Comparison of ENCODE assay signal across 8 mouse cellular contexts in the genomic region with DNA sequence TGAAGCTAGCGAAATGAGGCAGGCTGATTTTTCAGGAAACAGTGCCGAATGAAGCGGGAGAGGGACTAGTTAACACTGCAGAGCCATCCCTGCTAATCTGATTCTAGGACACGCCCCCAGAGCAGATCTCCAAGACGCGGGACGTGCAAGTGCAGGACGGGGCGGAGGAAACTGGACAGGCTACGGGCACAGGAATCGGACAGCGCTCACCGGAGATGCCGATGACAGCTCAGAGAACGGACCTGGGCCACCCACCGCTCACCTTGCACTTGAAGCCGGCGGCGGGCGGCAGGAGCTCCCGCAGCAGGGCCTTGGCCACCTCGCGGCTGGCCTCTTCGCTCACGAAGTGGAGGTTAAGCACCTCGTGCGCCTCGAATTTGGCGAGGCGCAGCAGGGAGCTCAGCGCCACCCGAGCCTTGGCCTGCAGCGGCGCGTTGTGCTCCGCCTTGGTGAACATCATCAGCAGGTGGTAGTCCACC. TPM values are rescaled to one million over a fixed set of nuclear protein-coding genes. Genes with fewer than 3 reads are reported as not detected.
DNase-seq lines count a peak whose midpoint lies in the region; ATAC-seq and TF ChIP-seq lines count a peak whose summit lies in the region.

No protein-coding gene starts in this region.

- H3K4me2 ChIP-seq in embryonic facial prominence, embryonic 13.5 days = peak overlapping the region; percentile 96
- peak overlapping the region; percentile 96 for H3K4me2 ChIP-seq in heart, embryonic 12.5 days
- peak overlapping the region; percentile 97 for H3K4me2 ChIP-seq in kidney, embryonic 16.5 days (replicated peaks; ENCODE audit: low read depth, low read length)
- peak overlapping the region; percentile 90 for H3K4me2 ChIP-seq in liver, embryonic 14.5 days (ENCODE audit: low read depth)
- peak overlapping the region; percentile 96 for H3K4me2 ChIP-seq in neural tube, embryonic 11.5 days (ENCODE audit: low read depth)

- H3K9ac ChIP-seq in embryonic facial prominence, embryonic 13.5 days = peak overlapping the region; percentile 82
- H3K9ac ChIP-seq in heart, embryonic 12.5 days = peak overlapping the region; percentile 76
- peak overlapping the region; percentile 83 for H3K9ac ChIP-seq in kidney, embryonic 16.5 days (replicated peaks; ENCODE audit: low read length)
- H3K9ac ChIP-seq in liver, embryonic 14.5 days (replicated peaks) = peak overlapping the region; percentile 52
- peak overlapping the region; percentile 76 for H3K9ac ChIP-seq in neural tube, embryonic 11.5 days (ENCODE audit: low read length)

- peak overlapping the region; percentile 77 for H3K4me3 ChIP-seq in embryonic facial prominence, embryonic 13.5 days
- H3K4me3 ChIP-seq in heart, embryonic 12.5 days = peak overlapping the region; percentile 77
- H3K4me3 ChIP-seq in kidney, embryonic 16.5 days (ENCODE audit: low read length) = peak overlapping the region; percentile 63
- H3K4me3 ChIP-seq in liver, embryonic 14.5 days (ENCODE audit: insufficient read depth in 1 of 2, low read depth in 2 of 2, low read length in 2 of 2) = peak overlapping the region; percentile 60 to 67
- H3K4me3 ChIP-seq in neural tube, embryonic 11.5 days (ENCODE audit: low read depth, low read length) = peak overlapping the region; percentile 75
- peak overlapping the region; percentile 97 for H3K4me3 ChIP-seq in testis, adult 2 months (ENCODE audit: control insufficient read depth, low read depth, low read length)

- peak; percentile 35 for ATAC-seq in CD4-positive, CD25-positive, alpha-beta regulatory T cell, adult 4 months
- peak; percentile 26; the same call in 1 of the 2 replicates for ATAC-seq in embryonic facial prominence, embryonic 13.5 days (ENCODE audit: insufficient number of reproducible peaks, insufficient read depth, low FRiP score, low TSS enrichment, low read depth)
- ATAC-seq in heart, embryonic 12.5 days (ENCODE audit: insufficient number of reproducible peaks, low FRiP score) = peak; percentile 78
- ATAC-seq in kidney, embryonic 16.5 days (ENCODE audit: low FRiP score, low TSS enrichment) = peak; percentile 79
- ATAC-seq in liver, embryonic 14.5 days (ENCODE audit: insufficient read depth) = peak; percentile 57
- peak; percentile 70 for ATAC-seq in neural tube, embryonic 11.5 days (ENCODE audit: insufficient read depth, low FRiP score, low TSS enrichment)

- peak overlapping the region; percentile 95 for H3K27ac ChIP-seq in embryonic facial prominence, embryonic 13.5 days
- peak overlapping the region; percentile 85 for H3K27ac ChIP-seq in heart, embryonic 12.5 days (ENCODE audit: poor library complexity, severe bottlenecking)
- peak overlapping the region; percentile 89 for H3K27ac ChIP-seq in kidney, embryonic 16.5 days (ENCODE audit: low read length)
- no peak overlapping the region for H3K27ac ChIP-seq in liver, embryonic 14.5 days
- peak overlapping the region; percentile 57 for H3K27ac ChIP-seq in neural tube, embryonic 11.5 days (ENCODE audit: low read depth, low read length)
- H3K27ac ChIP-seq in testis, adult 2 months (ENCODE audit: control insufficient read depth, insufficient read depth, low read depth, low read length) = no peak overlapping the region; the same call in 1 of the 2 replicates

- TF ChIP-seq EP300 in liver, embryonic 14.5 days (IDR thresholded peaks at IDR 0.05; ENCODE audit: low read depth) = no peak

- no peak for TF ChIP-seq CTCF in liver, embryonic 14.5 days (IDR thresholded peaks at IDR 0.05; ENCODE audit: low read depth)
- TF ChIP-seq CTCF in testis, adult 2 months (IDR thresholded peaks at IDR 0.05; ENCODE audit: control insufficient read depth, insufficient read depth, insufficient replicate concordance, low read depth, low read length) = no peak

- WGBS in embryonic facial prominence, embryonic 13.5 days = under 1% methylated on average over 36 of the region's 36 CpGs
- WGBS in heart, embryonic 12.5 days = 0% methylated on average over 36 of the region's 36 CpGs
- WGBS in kidney, embryonic 16.5 days = 0% methylated on average over 36 of the region's 36 CpGs
- under 1% methylated on average over 36 of the region's 36 CpGs for WGBS in liver, embryonic 14.5 days (ENCODE audit: insufficient replicate concordance)
- WGBS in neural tube, embryonic 11.5 days = under 1% methylated on average over 36 of the region's 36 CpGs

- peaks cover 16% of the 10 kb centered on the region for H3K36me3 ChIP-seq in embryonic facial prominence, embryonic 13.5 days
- peaks cover 13% of the 10 kb centered on the region; the same call in 1 of the 2 replicates for H3K36me3 ChIP-seq in heart, embryonic 12.5 days
- 0 out of 2 replicates have a peak, but pooled peaks cover 3% of the 10 kb centered on the region for H3K36me3 ChIP-seq in kidney, embryonic 16.5 days (ENCODE audit: insufficient read depth, low read length)
- no peaks in the 10 kb centered on the region for H3K36me3 ChIP-seq in liver, embryonic 14.5 days (replicated peaks; ENCODE audit: control insufficient read depth, insufficient read depth, low read depth)
- H3K36me3 ChIP-seq in neural tube, embryonic 11.5 days (ENCODE audit: control insufficient read depth, insufficient read depth, low read length) = no peaks in the 10 kb centered on the region
- H3K36me3 ChIP-seq in testis, adult 2 months (ENCODE audit: control insufficient read depth, insufficient read depth, low read length) = no peaks in the 10 kb centered on the region

- DNase-seq in adrenal gland, postnatal 36 days = peak; percentile 79 to 81
- DNase-seq in liver, embryonic 14.5 days (ENCODE audit: low read depth in 3 of 3, low spot score in 3 of 3) = peak; percentile 47 to 60 (median 55)
- peak; percentile 69 for DNase-seq in neural tube, embryonic 11.5 days (ENCODE audit: low spot score)

- H3K4me1 ChIP-seq in embryonic facial prominence, embryonic 13.5 days = peaks cover 25% of the 10 kb centered on the region
- H3K4me1 ChIP-seq in heart, embryonic 12.5 days (replicated peaks) = peaks cover 7% of the 10 kb centered on the region
- peaks cover 15% of the 10 kb centered on the region for H3K4me1 ChIP-seq in kidney, embryonic 16.5 days (ENCODE audit: insufficient read depth, low read length)
- H3K4me1 ChIP-seq in liver, embryonic 14.5 days (replicated peaks; ENCODE audit: control insufficient read depth in 2 of 2, insufficient read depth in 2 of 2, low read length in 1 of 2) = peaks cover 2 to 11% of the 10 kb centered on the region in 2 experiments; a peak in 3 of 4 replicates
- H3K4me1 ChIP-seq in neural tube, embryonic 11.5 days (ENCODE audit: control insufficient read depth, insufficient read depth, low read length) = peaks cover 4% of the 10 kb centered on the region; the same call in 1 of the 2 replicates
- peaks cover 7% of the 10 kb centered on the region for H3K4me1 ChIP-seq in testis, adult 2 months (ENCODE audit: control insufficient read depth, insufficient read depth, low read length)

- H3K9me3 ChIP-seq in embryonic facial prominence, embryonic 13.5 days = no peaks in the 10 kb centered on the region
- H3K9me3 ChIP-seq in heart, embryonic 12.5 days (replicated peaks) = no peaks in the 10 kb centered on the region
- no peaks in the 10 kb centered on the region for H3K9me3 ChIP-seq in kidney, embryonic 16.5 days (ENCODE audit: low read length)
- H3K9me3 ChIP-seq in liver, embryonic 14.5 days (ENCODE audit: control insufficient read depth, low read length) = no peaks in the 10 kb centered on the region
- H3K9me3 ChIP-seq in neural tube, embryonic 11.5 days (ENCODE audit: control insufficient read depth, low read length) = no peaks in the 10 kb centered on the region

- no peak for TF ChIP-seq POLR2A in testis, adult 2 months (IDR thresholded peaks at IDR 0.05; ENCODE audit: control insufficient read depth, low read depth, low read length)

- no peaks in the 10 kb centered on the region for H3K27me3 ChIP-seq in embryonic facial prominence, embryonic 13.5 days
- no peaks in the 10 kb centered on the region for H3K27me3 ChIP-seq in heart, embryonic 12.5 days (replicated peaks)
- H3K27me3 ChIP-seq in kidney, embryonic 16.5 days (ENCODE audit: insufficient read depth, low read length) = no peaks in the 10 kb centered on the region
- H3K27me3 ChIP-seq in liver, embryonic 14.5 days (ENCODE audit: control insufficient read depth, insufficient read depth, low read length) = no peaks in the 10 kb centered on the region
- no peaks in the 10 kb centered on the region for H3K27me3 ChIP-seq in neural tube, embryonic 11.5 days (ENCODE audit: control insufficient read depth, insufficient read depth, low read length)
- H3K27me3 ChIP-seq in testis, adult 2 months (ENCODE audit: control insufficient read depth, insufficient read depth, low read length) = no peaks in the 10 kb centered on the region

RNA-seq across cellular contexts. Expression of gene Xxylt1, which starts 0.6 kb away (rescaled TPM):
- polyA plus RNA-seq in CD4-positive, CD25-positive, alpha-beta regulatory T cell, adult 4 months (2017; shearing (Covaris generic)) = 10 to 100 TPM; 31.2 to 32.9 TPM
- 10 to 100 TPM; 10.0 to 17.8 TPM for total RNA-seq in adrenal gland, postnatal 36 days (2021)
- polyA plus RNA-seq in embryonic facial prominence, embryonic 13.5 days (2015; fragmentation: Nextera tagmentation; extraction: Ambion mirVana) = 22.4 and 22.5 TPM in 2 replicates
- 12.9 and 13.7 TPM in 2 replicates for polyA plus RNA-seq in heart, embryonic 12.5 days (2016; fragmentation: Nextera tagmentation; extraction: Ambion mirVana)
- 12.0 and 18.8 TPM in 2 replicates for polyA plus RNA-seq in kidney, embryonic 16.5 days (2015; fragmentation: Nextera tagmentation; extraction: Ambion mirVana)
- polyA plus RNA-seq in liver, embryonic 14.5 days (2012; rRNA removed) = 1.5 and 1.8 TPM in 2 replicates
- 1.8 and 2.1 TPM in 2 replicates for polyA plus RNA-seq in liver, embryonic 14.5 days (2014; fragmentation: Nextera tagmentation; extraction: Ambion mirVana)
- 13.4 and 15.1 TPM in 2 replicates for polyA plus RNA-seq in neural tube, embryonic 11.5 days (2014; fragmentation: Nextera tagmentation; extraction: Ambion mirVana)
- 1.6 and 2.7 TPM in 2 replicates for polyA plus RNA-seq in testis, adult 2 months (2012; rRNA removed)

Comparison
In these comparisons a context has a peak if more than half of its experiments do, and no peak if none do; other contexts are left out.
1. ATAC-seq: peak in every context shown above with its lines; median percentile 79 in kidney, embryonic 16.5 days; 78 in heart, embryonic 12.5 days; 70 in neural tube, embryonic 11.5 days; 57 in liver, embryonic 14.5 days; 35 in CD4-positive, CD25-positive, alpha-beta regulatory T cell, adult 4 months; 26 in embryonic facial prominence, embryonic 13.5 days.
2. H3K27ac ChIP-seq: peak in embryonic facial prominence, embryonic 13.5 days (single experiment), heart, embryonic 12.5 days (single experiment), kidney, embryonic 16.5 days (single experiment) and neural tube, embryonic 11.5 days (single experiment); none in liver, embryonic 14.5 days (single experiment) and testis, adult 2 months (single experiment).
3. Peak in every context shown above with its lines, with median percentiles within 50 percentile points of each other: DNase-seq, H3K4me2 ChIP-seq, H3K4me3 ChIP-seq and H3K9ac ChIP-seq.